Mouse (Mus musculus): Measurements from ENCODE around the gene Gm4064.
"Not testable (repeated sequence)": the region's sequence is repeated elsewhere in the genome, so short reads cannot be mapped to it uniquely, and the experiment has no call there.

Gm4064 gene

GRCm38 (mm10) chrY:2796105-2796504, at the start of gene Gm4064:
TSS of gene Gm4064 (minus strand) at chrY:2796205.
- DNase-seq, result not testable (repeated sequence)

DNA sequence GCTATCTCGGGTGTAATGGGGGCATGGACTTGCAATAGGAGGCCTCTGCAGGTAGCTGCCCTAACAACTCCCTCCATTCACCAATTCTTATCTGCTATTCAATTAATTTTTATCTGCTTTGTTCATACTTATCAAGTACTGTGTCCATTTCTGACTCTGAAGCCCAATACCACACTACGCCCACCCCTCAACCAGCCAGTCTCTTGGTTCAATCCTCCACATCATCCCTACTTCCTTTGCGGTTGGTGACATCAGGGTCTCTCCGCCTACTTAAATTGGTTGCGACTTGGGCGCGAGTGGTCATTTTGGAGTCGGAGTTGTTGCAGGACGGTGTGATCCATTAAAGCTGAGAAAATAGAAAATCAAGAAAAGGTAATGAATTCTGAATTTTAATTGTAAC, 34.4 kb upstream of the Gm4064 start, which contains the start of the genes Rbmy and Gm10256:
Gene Rbmy, plus strand, starts transcription at position 301 of the 400 bp plus-strand sequence.
Gene Gm10256, plus strand, starts transcription at position 320 of the 400 bp plus-strand sequence.
- not testable (repeated sequence) for DNase-seq

All from cerebellum, adult 18-20 months (tissue).